Mouse (Mus musculus) intestine, embryonic 16.5 days (tissue): ENCODE data around the gene Susd1. TPM values are rescaled to one million over a fixed set of nuclear protein-coding genes. Genes with fewer than 3 reads are reported as not detected.

Source experiments
- ATAC-seq: fragments of 200-750 bp; cut with Nextera tagmentation; 2 replicates; pipeline ENCODE4 v1.8.0; 2017; ENCODE audit warnings: moderate TSS enrichment, moderate library complexity
- H3K27ac ChIP-seq: fragments of 300-500 bp; sonication (generic); 2 replicates; pipeline ENCODE4 v1.5.1; 2014; ENCODE audit warnings: mild to moderate bottlenecking, low read length
- H3K27me3 ChIP-seq: fragments of 300-500 bp; sonication (generic); replicated peaks from 2 replicates; pipeline ENCODE4 v1.6.1; 2014; ENCODE audit warnings: low read length, control low read depth, mixed read lengths; ENCODE audit not compliant: control insufficient read depth, insufficient read depth
- H3K36me3 ChIP-seq: fragments of 300-500 bp; sonication (generic); 2 replicates; pipeline ENCODE4 v1.6.1; 2014; ENCODE audit warnings: low read length, control low read depth; ENCODE audit not compliant: control insufficient read depth, insufficient read depth
- H3K4me1 ChIP-seq: fragments of 300-500 bp; sonication (generic); 2 replicates; pipeline ENCODE4 v1.6.1; 2014; ENCODE audit warnings: low read length, control low read depth, mixed read lengths; ENCODE audit not compliant: control insufficient read depth, insufficient read depth
- H3K4me2 ChIP-seq: fragments of 300-500 bp; sonication (generic); 2 replicates; pipeline ENCODE4 v1.6.1; 2014; ENCODE audit warnings: low read depth, low read length, control low read depth
- H3K4me3 ChIP-seq: fragments of 300-500 bp; sonication (generic); 2 replicates; pipeline ENCODE4 v1.5.1; 2014; ENCODE audit warnings: mild to moderate bottlenecking, low read length
- H3K9ac ChIP-seq: fragments of 300-500 bp; sonication (generic); 2 replicates; pipeline ENCODE4 v1.6.1; 2014; ENCODE audit warnings: low read depth, low read length
- H3K9me3 ChIP-seq: fragments of 300-500 bp; sonication (generic); 2 replicates; pipeline ENCODE4 v1.6.1; 2016; ENCODE audit warnings: low read length, control low read depth; ENCODE audit not compliant: control insufficient read depth
- WGBS: fragments of 180-500 bp; shearing (Covaris S2); extraction: QIAGEN DNeasy Blood & Tissue Kit; methylation state at CpG from one replicate; pipeline ENCODE4 v1.1.7; 2014; 5-methylcytosine and 5-hydroxymethylcytosine counted together
- polyA plus RNA-seq: library from polyadenylated mRNA; unstranded; fragments of >200 nt; fragmentation: Nextera tagmentation; extraction: Ambion mirVana; gene quantifications from 2 replicates; pipeline ENCODE4 v1.2.1, GENCODE M21; 2015

Gene Susd1
- polyA plus RNA-seq, 1 experiment from 2014 or later: 13.0 TPM

- H3K9ac ChIP-seq: no peak overlapping the region
- WGBS: 81% methylated on average over 6 of the region's 6 CpGs
- H3K9me3 ChIP-seq: no peaks in the 10 kb centered on the region
- H3K27ac ChIP-seq: no peak overlapping the region
- H3K4me2 ChIP-seq: no peak overlapping the region
- H3K36me3 ChIP-seq: no peaks in the 10 kb centered on the region
- H3K4me3 ChIP-seq: no peak overlapping the region
- H3K4me1 ChIP-seq: peaks cover 8% of the 10 kb centered on the region
- H3K27me3 ChIP-seq: no peaks in the 10 kb centered on the region
- no peak for ATAC-seq
Observed at GRCm38 (mm10) chr4:59326031-59326760, 112.2 kb downstream of the Susd1 start.

DNA sequence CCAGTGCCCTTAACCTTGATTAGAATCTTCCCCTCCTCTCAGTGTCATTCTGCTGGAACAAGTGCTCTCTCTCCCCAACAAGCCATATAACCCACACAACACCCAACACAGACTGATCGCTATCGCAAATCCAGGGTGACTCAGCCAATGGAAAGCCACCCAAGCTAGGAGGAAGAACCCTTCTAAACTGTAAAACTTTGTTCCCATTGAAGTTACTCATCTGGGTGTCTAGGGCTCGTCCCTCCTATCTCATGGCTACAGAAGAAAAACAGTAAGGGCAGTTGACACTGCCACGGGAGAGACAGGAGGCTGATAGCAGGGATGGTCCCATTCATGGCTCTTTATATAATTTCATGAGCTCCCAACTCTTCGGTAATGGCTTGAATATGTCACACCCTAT is 114.1 kb downstream of the Susd1 start:
- no peak overlapping the region for H3K9ac ChIP-seq
- 76% methylated on average over 5 of the region's 5 CpGs for WGBS
- H3K4me3 ChIP-seq: no peak overlapping the region
- no peak overlapping the region for H3K27ac ChIP-seq
- H3K4me1 ChIP-seq: peaks cover 15% of the 10 kb centered on the region
- no peaks in the 10 kb centered on the region for H3K36me3 ChIP-seq
- H3K27me3 ChIP-seq: no peaks in the 10 kb centered on the region
- no peak overlapping the region for H3K4me2 ChIP-seq
- no peaks in the 10 kb centered on the region for H3K9me3 ChIP-seq
- no peak for ATAC-seq

GRCm38 (mm10) chr4:59323231-59323651 is 115.2 kb downstream of the Susd1 start:
- H3K27ac ChIP-seq: no peak overlapping the region
- no peak for ATAC-seq
- no peak overlapping the region for H3K9ac ChIP-seq
- H3K4me2 ChIP-seq: no peak overlapping the region
- no peak overlapping the region for H3K4me3 ChIP-seq
- no peaks in the 10 kb centered on the region for H3K9me3 ChIP-seq
- no peaks in the 10 kb centered on the region for H3K27me3 ChIP-seq
- H3K4me1 ChIP-seq: peaks cover 18% of the 10 kb centered on the region
- H3K36me3 ChIP-seq: no peaks in the 10 kb centered on the region
- 33% methylated on average over 7 of the region's 7 CpGs for WGBS

DNA sequence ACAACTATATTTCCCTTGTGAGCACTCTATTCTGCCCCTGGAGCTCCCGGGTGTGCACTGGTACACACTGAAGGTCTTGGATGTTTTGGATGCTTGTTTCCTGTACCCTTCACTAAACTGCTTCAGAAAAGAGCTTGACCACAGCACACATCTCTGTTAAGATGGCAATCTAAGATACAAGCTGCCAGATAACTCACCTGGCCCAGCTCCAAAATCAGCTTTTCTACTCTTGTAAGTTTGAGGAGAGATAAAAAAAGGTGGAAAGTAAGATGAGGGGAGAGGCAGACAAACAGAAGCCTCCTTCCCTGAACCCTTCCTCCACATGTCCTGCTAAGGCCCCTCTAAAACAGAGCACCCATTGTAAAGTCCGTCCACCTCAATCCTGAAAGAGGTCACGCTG is 115.7 kb downstream of the Susd1 start:
- no peaks in the 10 kb centered on the region for H3K9me3 ChIP-seq
- H3K27me3 ChIP-seq: no peaks in the 10 kb centered on the region
- peaks cover 18% of the 10 kb centered on the region for H3K4me1 ChIP-seq
- WGBS: 69% methylated on average over 3 of the region's 3 CpGs
- H3K4me2 ChIP-seq: no peak overlapping the region
- no peak overlapping the region for H3K9ac ChIP-seq
- no peak overlapping the region for H3K27ac ChIP-seq
- ATAC-seq: no peak
- no peaks in the 10 kb centered on the region for H3K36me3 ChIP-seq
- no peak overlapping the region for H3K4me3 ChIP-seq

DNA sequence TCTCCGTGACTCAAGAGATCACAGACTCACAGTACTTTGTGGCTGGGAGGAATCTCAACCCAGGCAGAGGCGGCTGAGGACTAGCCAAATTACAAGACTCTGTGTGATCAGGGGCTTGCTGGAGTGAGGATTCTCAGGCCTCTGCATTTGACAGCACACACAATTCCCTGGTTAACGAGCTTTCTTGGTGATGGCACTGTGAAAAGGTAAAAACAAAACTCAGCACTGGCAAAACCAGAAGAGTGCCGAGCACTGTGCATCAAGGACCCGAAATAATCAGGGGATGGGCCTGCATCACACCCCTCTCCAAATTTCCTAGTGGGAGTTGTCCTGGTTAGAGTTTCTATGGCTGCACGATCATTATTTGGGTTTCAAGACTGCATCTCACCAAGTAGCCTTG is 116.4 kb downstream of the Susd1 start:
- no peak for ATAC-seq
- H3K27ac ChIP-seq: no peak overlapping the region
- no peaks in the 10 kb centered on the region for H3K27me3 ChIP-seq
- no peak overlapping the region for H3K4me3 ChIP-seq
- no peak overlapping the region for H3K4me2 ChIP-seq
- H3K9me3 ChIP-seq: no peaks in the 10 kb centered on the region
- no peak overlapping the region for H3K9ac ChIP-seq
- 90% methylated on average over 6 of the region's 6 CpGs for WGBS
- H3K36me3 ChIP-seq: no peaks in the 10 kb centered on the region
- H3K4me1 ChIP-seq: peaks cover 18% of the 10 kb centered on the region

- Histone ChIP-seq H3K27ac (no peak overlapping the region; the same call in 1 of the 2 replicates), H3K4me2 (no peak overlapping the region), H3K27me3 (no peaks in the 10 kb centered on the region), H3K4me1 (peaks cover 18% of the 10 kb centered on the region), H3K36me3 (no peaks in the 10 kb centered on the region), H3K4me3 (no peak overlapping the region), H3K9me3 (no peaks in the 10 kb centered on the region), H3K9ac (no peak overlapping the region; the same call in 1 of the 2 replicates)
- 73% methylated on average over 12 of the region's 12 CpGs for WGBS
- ATAC-seq: no peak
Observed at GRCm38 (mm10) chr4:59321181-59322008, 117.0 kb downstream of the Susd1 start.

GRCm38 (mm10) chr4:59319136-59319941 is 119.1 kb downstream of the Susd1 start:
- Histone ChIP-seq H3K4me1 (peaks cover 21% of the 10 kb centered on the region), H3K9ac (no peak overlapping the region), H3K4me3 (no peak overlapping the region), H3K4me2 (peak overlapping the region; percentile 37; the same call in 1 of the 2 replicates), H3K9me3 (no peaks in the 10 kb centered on the region), H3K36me3 (no peaks in the 10 kb centered on the region), H3K27me3 (no peaks in the 10 kb centered on the region), H3K27ac (peak overlapping the region; percentile 91)
- WGBS: 40% methylated on average over 9 of the region's 9 CpGs
- peak; percentile 87 for ATAC-seq

DNA sequence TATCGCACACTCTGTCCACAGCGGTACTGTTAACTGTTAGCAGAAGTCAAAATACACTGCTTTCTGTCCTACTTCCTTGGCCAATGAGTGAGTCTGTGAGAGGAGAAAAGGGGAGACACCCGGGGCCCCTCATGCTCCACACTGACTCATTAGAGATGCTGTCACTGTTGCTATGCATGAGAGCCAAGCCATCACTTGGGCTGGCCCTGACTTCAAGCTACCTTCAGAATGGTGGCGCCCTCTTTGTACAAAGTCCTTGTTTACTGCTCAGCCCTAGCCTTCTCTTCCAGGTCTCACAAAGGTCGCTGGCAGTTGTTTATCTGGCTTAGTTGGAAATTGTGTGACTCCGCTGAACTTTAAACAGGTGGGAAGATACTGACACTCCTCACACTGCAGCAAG is 119.8 kb downstream of the Susd1 start:
- H3K9ac ChIP-seq: no peak overlapping the region
- H3K4me2 ChIP-seq: 0 out of 2 replicates have a peak overlapping the region, but pooled peaks have one; percentile 37
- H3K27me3 ChIP-seq: no peaks in the 10 kb centered on the region
- 59% methylated on average over 6 of the region's 6 CpGs for WGBS
- H3K4me1 ChIP-seq: peaks cover 21% of the 10 kb centered on the region
- H3K36me3 ChIP-seq: no peaks in the 10 kb centered on the region
- no peaks in the 10 kb centered on the region for H3K9me3 ChIP-seq
- H3K27ac ChIP-seq: peak overlapping the region; percentile 91
- H3K4me3 ChIP-seq: no peak overlapping the region
- ATAC-seq: peak; percentile 79
